Mouse (Mus musculus): ENCODE measurements around the gene Gjb1.

DNA sequence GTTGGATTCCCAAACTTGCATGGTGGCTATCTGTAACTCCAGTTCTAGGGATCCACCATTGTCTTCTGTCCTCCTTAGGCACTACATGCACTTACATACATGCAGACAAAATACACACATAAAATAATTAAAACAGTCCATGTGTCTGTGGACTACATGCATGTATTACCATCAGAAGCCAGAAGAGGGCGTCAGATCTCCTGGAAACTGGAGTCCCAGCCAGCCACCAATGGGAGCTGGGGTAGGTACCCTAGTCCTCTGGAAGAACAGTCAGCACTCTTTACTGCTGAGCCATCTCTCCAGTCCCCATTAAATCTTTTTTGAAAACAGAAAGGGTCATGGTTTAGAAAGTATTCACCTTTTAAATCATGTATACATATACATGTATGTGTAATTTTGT lies 51.6 kb downstream of the Gjb1 start:
- TF ChIP-seq CTCF (IDR thresholded peaks at IDR 0.05; ENCODE audit: control insufficient read depth, insufficient read depth, insufficient read length) = no peak
- no peak for TF ChIP-seq MYOG (IDR thresholded peaks at IDR 0.05; ENCODE audit: control insufficient read depth, extremely low read depth, insufficient read length)
- no peak for TF ChIP-seq FOSL1 (IDR thresholded peaks at IDR 0.05; ENCODE audit: insufficient read depth, low read length, poor library complexity, severe bottlenecking)
- no peak for TF ChIP-seq CEBPB (IDR thresholded peaks at IDR 0.05; ENCODE audit: low read depth)

All from C2C12 (cell line).